Mouse (Mus musculus): ENCODE data around the gene Mettl1.
A peak's percentile ranks its signal among the peaks of the same experiment; 100 is the strongest.
"Not testable (repeated sequence)": the region's sequence is repeated elsewhere in the genome, so short reads cannot be mapped to it uniquely, and the experiment has no call there.

Mettl1 gene

DNA sequence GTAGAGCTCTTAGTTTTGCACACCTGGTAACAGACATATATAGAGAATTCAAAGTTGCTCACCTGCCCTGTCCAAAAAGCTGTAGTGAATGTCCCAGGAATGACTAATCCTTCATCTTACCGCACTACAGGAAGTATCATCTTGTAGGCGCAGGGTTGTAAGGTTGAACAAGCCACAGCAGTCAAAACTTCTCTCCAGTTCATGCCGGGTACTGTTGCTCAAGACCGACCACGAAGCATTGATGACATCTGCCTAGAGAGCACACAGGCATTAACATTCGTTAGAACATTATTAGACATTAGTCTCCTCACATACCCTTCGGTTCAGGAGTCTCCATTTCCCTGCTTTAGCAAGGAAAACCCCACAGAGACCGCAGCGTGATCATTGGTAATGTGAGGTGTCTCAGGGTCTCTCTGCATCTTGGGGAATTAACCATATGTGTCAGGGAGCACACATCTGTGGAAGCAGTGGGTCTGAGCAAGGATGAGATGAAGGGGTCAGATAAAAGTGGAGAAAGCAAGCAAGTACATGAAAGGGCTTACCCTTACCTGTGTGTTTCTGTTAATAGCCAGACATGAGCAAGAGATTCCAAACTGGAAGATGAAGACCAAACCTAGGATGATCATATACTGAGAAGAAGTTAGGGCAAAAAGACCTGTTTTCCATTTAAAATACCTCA lies 27.3 kb downstream of the Mettl1 start:
- no peak for DNase-seq (ENCODE audit: low spot score in 2 of 2)

DNA sequence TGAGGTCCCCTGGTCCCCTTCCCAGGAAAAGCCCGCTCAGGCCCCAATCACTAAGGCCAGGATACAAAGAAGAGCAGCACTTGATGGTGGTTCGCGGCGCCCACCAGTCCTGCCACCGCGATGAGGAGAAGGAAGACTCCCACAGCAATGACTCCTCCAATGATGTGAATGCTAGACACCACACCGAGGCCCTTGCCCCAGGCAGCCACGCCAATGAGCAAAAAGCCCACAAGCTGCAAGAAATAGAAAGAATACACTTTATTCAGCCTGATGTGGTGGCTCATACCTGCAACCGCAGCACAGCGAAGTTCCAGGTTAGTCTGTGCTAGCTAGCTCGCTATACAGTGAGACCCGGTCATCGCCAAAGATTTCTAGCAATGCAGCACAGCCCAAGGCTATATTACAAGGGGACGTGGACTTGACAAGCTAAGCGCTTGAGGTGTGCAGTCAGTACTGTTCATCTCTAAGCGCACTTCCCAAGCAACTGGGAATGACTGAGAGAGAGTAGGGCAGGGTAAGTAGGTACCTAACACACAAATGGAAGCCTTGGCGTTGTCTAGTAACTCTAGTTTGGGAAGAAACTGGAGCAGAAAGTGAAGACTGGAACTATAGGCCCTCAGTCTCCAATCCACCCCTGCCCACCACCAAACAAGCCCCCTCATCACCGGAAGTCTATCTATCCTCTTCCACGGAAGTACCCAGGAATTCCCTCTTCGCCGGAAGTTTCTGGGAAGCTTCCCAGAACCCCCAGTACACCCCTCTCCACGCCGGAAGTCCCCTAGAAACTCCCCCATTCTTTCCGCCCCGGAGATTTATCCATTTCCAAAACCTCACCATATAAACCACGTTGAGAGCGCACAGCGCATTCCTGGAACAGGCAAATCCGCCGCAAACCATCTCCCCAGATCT lies 28.3 kb downstream of the Mettl1 start:
- no peak for DNase-seq (ENCODE audit: low spot score in 2 of 2)

DNA sequence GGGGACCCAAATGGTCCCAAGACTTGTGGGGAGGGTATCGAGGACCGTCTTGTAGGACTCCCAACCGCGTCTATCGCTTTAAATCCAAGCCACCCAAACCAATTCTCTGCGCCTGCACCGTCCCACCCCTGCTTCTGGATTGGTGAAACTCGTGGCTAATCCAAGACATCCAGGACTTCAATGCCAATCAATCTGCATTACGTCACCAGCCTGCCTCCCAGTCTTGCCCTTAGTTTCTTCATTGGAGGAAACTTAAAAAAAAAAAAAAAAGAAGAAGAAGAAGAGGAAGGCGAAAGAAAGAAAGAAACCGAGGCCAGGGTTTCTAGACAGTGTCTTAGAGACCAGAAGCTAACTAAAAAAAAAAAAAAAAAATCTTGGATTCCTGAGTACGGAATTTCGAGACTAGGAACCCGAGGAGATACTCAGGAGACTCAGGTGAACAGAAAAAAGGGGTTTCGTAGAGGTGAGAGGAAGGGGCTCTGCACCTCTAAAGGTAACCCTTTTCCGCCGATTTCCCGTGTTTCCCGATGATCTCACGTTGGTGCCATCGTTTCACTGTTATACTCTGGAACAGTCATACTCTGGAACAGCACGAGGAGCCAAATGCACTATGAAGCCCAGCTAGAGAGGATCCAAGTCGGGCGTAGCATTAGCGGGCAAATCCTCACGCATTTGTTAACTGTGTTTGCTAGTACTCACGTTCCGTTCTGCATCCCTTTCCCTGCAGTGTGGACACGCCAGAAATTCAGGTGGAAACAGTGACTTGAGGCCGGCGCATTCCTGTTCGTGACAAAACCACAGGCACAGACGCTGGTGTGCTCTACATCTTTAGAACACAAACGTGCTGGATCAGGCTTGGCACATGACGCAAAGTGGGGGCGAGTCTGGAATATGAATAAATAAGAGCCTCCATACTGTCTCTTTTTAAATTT lies 29.2 kb downstream of the Mettl1 start, which contains the start of gene Tspan31:
Gene Tspan31, minus strand, starts transcription at position 75 of the 932 bp plus-strand sequence.
- DNase-seq (ENCODE audit: low spot score in 2 of 2): peak; percentile 93 to 97

DNA sequence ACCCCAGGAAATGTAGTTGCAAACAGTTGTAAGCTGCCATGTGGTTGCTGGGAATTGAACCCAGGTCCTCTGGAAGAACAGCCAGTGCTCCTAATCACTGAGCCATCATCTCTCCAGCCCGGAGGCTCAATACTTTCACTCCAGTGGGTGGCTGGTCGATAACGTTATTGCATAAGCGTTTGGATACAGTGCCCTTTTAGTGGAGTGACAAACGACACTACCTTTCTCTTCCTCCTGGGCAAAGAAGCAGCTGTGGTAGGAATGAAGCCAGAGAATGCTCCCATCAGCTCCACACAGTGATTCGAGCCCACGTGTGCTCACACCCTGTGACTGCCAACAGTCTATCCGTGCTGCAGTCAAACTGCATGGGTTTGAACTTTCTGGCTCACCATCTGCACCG lies 30.0 kb downstream of the Mettl1 start:
- no peak for DNase-seq (ENCODE audit: low spot score in 2 of 2)

DNA sequence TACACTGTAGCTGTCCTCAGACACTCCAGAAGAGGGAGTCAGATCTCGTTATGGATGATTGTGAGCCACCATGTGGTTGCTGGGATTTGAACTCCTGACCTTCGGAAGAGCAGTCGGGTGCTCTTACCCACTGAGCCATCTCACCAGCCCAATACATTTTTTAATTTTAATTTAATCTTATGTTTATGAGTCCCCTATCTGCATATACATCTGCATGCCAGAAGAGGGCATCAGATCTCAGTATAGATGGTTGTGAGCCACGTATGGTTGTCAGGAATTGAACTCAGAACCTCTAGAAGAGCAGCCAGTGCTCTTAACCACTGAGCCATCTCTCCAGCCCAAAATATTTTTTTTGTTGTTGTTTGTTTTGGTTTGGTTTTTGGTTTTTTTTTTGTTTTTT lies 31.1 kb downstream of the Mettl1 start:
- DNase-seq (ENCODE audit: low spot score in 2 of 2): not testable (repeated sequence)

DNA sequence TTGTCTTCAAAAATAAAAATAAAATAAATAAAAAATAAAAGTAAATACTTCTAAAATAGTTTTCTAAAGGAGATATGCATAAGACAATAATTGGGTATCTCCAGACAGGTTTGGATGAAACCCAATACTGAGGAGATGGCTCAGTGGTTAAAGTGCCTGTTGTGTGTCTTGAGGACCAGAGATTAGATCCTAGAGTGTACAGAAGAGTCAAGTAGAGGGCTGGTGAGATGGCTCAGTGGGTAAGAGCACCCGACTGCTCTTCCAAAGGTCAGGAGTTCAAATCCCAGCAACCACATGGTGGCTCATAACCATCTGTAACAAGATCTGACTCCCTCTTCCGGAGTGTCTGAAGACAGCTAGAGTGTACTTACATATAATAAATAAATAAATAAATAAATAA lies 31.8 kb downstream of the Mettl1 start:
- not testable (repeated sequence) for DNase-seq (ENCODE audit: low spot score in 2 of 2)

DNA sequence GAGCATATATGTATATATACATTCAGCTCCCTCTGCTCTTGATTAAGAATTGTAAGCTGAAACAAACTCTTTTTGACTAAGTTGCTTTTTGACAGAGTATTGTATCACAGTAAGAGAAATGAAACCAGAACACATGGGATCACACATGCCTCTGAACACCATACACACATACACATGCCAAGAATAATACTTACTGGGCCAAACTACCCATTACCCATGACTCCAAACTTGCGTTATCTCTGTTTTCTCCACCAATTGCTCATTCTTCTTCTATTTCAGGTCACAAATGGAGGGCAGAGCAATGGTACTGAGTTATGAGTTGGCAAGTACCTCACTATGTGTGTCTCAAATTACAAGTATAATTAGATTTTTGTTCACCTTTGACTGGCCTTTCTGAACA lies 32.8 kb downstream of the Mettl1 start:
- no peak for DNase-seq (ENCODE audit: low spot score in 2 of 2)

DNA sequence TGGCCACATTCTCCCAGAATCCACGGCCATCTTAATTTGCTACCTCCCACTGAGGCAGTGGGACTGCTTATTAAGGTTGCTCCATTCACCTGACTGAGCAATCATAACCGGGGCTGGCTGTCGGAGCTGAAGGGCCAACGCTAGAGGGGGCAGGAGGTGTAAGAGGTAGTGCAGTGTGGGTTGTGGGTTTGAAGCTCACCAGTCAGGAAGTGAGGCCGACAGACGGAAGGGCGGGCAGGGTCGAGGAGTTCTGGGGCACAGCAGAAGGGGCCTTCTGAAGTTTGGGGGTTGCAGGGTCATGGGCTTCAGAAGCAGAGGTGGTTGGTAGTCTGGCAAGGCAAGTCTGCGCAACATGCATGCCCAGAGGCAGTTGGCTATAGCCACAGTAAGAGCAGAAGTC lies 33.9 kb downstream of the Mettl1 start, which contains the start of gene Agap2:
Gene Agap2, plus strand, starts transcription at position 205 of the 400 bp plus-strand sequence.
- DNase-seq (ENCODE audit: low spot score in 2 of 2): no peak

DNA sequence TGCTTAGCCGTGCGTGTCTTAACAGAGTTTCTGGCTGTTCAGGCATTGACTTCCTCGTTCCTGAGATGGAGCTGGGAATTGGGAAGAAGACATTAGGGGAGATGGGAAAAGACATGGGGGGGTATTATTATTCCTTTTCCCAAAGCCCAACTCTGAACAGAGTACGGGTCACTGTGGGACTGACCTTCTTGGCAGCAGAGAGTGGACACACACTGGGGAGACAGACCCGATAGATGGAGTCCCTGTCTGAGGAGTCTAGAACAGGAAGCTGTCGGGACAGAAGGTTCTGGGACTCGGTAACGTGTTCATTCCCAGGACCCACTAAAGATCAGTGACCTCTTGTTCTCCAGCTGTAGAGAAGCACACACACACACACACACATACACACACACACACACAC lies 34.4 kb downstream of the Mettl1 start:
- DNase-seq (ENCODE audit: low spot score in 2 of 2): no peak

DNA sequence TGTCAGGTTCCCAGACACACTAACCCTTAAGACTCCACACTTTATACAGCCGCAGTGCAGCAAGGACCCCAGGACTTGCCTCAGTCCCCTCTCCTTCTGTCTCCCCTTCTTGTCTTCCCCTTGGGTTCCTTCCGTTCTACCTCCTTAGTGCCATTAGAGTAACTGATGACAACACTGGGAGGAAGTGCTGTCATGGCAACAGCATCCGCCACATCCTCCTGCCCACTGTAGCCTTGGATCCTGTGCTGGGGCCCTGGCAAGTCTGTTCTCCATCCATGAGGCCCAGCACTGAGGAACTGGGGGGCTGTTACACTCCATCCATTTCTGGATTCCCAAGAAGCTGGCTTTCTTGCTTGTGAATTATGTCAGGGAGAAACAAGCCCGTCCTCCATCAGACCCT lies 34.9 kb downstream of the Mettl1 start:
- no peak for DNase-seq (ENCODE audit: low spot score in 2 of 2)

DNA sequence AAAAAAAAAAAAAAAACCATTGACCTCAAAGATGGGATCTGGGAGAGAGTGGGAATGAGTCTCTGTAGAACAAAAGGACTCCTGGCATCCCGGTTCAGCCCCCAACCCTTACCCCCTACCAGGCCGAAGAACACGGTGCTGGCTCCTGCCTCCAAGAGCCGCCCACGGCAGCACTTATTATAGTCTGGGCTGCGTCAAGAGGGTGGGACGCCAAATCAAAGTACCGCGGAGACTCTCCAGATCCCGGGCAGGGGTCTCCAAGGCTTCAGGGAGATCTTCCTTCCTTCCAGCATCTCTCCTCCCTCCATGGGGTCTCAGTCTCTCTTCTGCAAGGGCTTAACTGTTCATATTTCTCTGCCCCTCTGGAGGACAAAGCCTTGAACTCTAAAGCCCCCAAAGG lies 36.3 kb downstream of the Mettl1 start:
- no peak for DNase-seq (ENCODE audit: low spot score in 2 of 2)

DNA sequence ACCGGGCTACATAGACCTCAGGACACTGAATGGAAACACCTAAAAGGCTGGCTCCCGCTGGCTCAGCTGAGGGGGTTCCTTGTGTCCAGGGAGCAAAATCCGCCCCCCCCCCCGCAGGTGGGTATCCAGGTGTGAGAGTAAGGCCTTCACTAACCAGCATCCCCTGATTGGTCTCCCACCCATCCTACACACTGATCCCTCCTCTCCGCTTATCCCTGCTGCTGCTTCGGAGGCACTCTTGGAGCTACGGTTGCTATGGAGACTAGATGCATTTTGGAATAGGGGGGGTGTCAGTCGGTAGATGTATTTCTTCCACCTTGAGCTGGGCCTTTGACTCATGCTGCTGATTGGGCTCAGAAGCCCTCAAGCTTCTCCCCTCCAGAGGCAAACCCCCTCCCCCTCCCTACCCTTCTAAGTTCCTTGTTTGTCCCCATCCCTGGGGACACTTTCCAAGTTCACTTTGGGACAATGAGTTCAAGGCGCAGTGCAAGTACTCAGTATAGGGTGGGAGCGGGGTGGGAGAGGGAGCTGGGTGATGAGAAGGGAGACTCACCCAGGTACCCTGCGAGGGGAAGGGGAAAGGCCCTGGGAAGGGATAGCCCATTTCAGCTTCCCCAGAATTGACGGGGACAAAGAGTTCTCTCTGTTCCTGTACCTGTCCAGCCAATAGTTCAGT lies 36.9 kb downstream of the Mettl1 start:
- DNase-seq (ENCODE audit: low spot score in 2 of 2): peak; percentile 72 to 82

DNA sequence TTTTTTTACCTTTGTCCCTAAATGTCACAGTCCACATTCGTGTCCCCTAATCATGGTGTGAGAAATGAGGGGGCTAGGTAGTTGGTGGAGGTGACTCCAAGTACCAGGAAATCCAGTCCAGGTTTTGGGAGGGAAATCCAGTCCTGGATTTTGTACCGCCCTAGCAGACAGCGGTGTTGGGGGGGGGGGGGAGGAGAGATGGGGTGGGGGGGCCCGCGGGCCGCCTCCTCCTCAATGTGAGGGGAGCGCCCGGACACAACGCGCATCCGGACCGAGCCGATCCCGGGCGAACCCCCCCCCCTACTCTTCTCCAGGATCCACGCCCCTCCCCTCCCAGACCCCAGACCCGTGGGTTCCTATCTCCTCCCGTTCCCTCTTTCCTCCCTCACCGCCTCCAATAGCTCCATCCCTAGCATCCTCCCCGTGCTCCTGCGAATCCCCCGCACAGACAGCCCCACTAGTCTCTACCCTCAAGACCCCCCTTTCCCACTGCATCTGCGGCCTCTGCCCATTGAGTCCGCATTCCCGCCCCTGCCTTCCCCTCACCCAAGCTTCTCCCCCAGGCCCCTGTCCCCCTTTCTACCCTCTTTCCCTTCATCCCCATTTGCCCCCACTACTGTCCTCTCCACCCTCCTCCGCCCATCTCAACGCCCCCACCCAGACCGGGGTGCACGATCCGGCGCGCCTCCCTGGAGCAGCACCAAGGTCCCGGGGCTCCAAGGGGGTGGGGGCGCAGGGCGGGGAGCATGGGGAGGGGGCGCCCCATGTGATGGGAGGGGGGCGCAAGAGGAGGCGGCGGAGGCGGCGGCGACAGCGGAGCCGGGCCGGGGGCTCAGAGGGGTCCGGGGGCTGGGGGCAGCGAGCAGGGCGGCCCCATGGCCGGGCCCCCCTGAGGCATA lies 37.7 kb downstream of the Mettl1 start:
- DNase-seq (ENCODE audit: low spot score in 2 of 2): no peak

DNA sequence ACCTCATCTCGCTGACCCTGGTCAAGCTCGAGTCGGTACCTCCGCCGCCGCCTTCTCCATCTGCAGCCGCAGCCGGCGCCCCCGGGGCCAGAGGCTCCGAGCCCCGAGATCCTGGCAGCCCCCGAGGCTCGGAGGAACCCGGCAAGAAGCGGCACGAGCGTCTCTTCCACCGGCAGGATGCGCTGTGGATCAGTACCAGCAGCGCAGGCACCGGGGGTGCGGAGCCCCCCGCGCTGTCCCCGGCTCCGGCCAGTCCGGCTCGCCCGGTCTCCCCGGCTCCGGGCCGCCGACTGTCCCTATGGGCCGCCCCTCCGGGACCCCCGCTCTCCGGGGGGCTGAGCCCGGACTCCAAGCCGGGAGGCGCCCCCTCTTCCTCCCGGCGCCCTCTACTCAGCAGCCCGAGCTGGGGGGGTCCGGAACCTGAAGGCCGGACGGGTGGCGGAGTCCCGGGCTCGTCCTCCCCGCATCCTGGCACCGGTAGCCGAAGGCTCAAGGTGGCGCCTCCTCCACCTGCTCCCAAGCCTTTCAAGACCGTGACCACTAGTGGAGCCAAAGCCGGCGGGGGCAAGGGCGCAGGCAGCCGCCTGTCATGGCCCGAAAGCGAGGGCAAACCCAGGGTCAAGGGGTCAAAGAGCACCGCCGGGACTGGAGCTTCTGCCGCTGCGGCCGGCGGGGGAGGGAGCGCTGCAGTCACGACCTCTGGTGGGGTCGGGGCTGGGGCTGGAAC lies 38.6 kb downstream of the Mettl1 start:
- DNase-seq (ENCODE audit: low spot score in 2 of 2): no peak

DNA sequence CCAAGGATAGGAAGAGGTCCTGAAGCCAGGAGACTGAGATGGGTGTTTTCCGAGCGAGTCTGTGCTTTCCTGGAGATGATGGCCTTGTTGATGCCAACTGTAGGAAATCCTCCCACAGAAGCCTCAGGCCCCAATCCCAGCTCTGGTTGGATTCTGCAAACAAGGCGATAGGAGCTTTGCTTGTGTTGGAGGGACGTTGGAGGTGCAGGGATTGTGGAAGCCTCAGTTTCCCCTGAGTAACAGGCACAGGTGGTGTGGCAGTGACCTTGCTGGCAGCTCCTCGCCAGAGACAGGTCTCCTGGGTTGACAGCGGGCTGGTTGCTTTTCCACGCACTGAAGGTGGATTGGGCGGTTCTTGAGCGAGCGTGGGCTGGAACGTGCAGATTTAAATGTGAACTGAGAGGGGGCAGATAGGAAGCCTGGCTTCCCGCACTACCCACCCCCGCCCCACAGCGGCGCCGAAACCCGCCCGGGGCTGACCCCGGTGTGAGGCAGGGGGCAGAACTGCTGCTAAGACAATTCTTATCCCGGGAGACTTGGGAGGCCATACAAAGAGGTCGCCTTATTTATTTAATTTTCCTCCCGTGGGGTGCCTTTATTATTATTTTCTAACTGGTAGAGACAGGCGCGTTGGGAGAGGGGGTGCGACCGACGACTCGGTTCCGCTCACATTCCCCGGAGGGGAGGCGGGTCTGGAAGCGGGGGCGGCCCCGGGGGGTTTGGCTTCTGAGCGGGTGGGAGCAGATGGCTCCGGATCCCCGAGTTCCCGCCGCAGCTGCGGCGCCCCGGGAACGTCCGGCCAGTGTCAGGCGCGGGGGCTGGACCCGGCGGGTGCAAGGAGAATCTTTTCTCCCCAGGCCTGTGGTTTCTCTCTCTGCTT lies 39.9 kb downstream of the Mettl1 start:
- no peak for DNase-seq (ENCODE audit: low spot score in 2 of 2)

DNA sequence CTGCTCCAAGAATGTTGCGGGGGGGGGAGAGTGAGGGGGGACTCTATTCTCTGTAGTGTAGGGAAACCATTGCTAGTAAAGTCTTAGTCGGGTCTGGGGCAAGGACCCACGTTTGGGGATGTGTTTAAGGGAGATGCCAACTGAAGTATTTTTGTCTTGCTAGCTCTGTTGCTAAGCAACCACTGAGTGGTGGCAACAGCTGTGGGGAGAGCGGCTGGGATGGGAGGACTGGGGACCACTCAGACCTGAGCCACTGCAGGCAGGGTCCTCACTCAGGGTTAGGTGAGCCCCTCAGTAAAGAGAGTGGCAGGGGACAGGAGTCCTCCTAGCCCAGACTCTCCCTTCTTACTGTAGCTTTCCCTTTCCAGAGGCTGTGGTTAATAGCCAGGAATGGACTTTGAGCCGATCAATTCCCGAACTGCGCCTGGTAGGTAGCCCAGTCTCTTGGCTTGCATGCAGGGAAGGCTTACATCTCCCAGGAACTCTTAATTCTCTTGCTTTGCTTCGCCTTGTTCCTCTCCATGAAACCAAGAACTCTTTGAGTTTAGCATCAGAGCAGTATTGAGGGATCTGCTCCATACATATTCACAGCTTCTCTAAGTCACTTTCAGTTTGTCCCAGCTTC lies 40.9 kb downstream of the Mettl1 start:
- DNase-seq (ENCODE audit: low spot score in 2 of 2): no peak

DNA sequence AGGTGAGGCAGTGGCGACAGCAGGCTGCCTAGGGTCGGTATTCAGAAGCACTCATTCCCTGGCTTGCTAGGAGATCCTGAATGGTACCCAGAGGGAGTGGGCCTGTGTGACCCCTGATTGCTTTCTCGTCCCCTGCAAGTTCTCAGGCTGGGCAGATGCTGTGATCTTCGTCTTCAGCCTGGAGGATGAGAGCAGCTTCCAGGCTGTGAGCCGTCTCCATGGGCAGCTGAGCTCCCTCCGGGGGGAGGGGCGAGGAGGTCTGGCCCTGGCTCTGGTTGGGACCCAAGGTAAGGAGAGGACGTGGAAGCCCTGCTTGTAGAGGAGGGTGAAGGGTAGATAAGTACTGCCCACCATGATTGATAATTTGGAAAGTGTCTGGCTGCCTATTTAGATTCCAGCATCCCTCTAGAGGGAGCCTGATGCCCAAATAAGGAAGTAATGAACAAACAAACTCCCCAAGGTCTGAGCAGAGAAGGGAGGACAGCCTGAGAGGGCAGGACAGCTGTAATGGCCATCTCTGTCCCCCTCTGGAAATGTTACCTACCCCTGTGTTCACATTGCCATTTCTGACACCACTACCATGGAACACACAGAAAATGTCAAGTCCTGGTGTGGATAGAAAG lies 42.2 kb downstream of the Mettl1 start:
- DNase-seq (ENCODE audit: low spot score in 2 of 2): no peak

DNA sequence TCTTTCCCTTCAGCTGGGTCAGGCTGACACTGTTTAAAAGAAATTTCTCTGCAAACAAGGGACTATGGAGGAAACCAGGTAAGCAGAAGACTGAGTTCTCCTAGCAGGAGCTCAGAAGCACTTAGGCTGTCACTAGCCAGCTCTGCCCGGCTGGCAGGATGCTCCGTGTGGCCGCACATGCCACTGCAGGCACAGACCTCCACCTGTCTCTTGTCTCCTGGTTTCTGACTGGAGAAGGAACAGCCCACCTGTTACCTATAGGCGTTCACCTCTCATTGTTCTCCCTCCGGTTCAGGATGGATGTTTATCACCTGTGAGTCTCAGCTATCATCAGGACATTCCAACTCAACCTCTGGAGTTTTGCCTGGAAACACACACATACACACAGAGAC lies 42.7 kb downstream of the Mettl1 start:
- DNase-seq (ENCODE audit: low spot score in 2 of 2): no peak
